Mouse (Mus musculus): ENCODE results near the gene Shisa9.

Gene Shisa9

GRCm38 (mm10) chr16:12303420-12303819 lies 319.5 kb downstream of the Shisa9 start:
- in situ Hi-C loops (cut with MboI, MseI), result no loop called here

GRCm38 (mm10) chr16:12307318-12307965 lies 323.5 kb downstream of the Shisa9 start:
- in situ Hi-C loops (cut with MboI, MseI), result no loop called here

- in situ Hi-C loops (cut with MboI, MseI), result loop anchor here in 1 of 2 experiments (5.0 kb wide), 1 partner anchor 42 kb away; no protein-coding TSS in a partner anchor
Observed at GRCm38 (mm10) chr16:12309826-12310225, 325.9 kb downstream of the Shisa9 start.

- in situ Hi-C loops (cut with MboI, MseI), result no loop called here
Observed at GRCm38 (mm10) chr16:12315627-12316026, 331.7 kb downstream of the Shisa9 start.

All from T-helper 17 cell (primary cell).